Mouse (Mus musculus) liver, adult 2 months (tissue): ENCODE measurements around the gene Ube2k.

Experiments used
- CTCF ChIP-seq: fragments of 200-500 bp; IDR thresholded peaks from 2 replicates; pipeline ENCODE4 v1.5.1; 2011; ENCODE audit warnings: low read depth, low read length, control low read depth
- POLR2A ChIP-seq: fragments of 200-500 bp; IDR thresholded peaks from 2 replicates; pipeline ENCODE4 v1.6.1; 2011; ENCODE audit warnings: low read length, control low read depth; ENCODE audit not compliant: insufficient read depth; ENCODE audit errors: extremely low read depth

- no peak for TF ChIP-seq CTCF
- TF ChIP-seq POLR2A, result no peak
Observed at GRCm38 (mm10) chr5:65508395-65508794, 28.6 kb upstream of the Ube2k start.
